Mouse (Mus musculus): ENCODE measurements around the gene H2-M10.5.
"Not testable (repeated sequence)": the region's sequence is repeated elsewhere in the genome, so short reads cannot be mapped to it uniquely, and the experiment has no call there.

The H2-M10.5 gene

DNA sequence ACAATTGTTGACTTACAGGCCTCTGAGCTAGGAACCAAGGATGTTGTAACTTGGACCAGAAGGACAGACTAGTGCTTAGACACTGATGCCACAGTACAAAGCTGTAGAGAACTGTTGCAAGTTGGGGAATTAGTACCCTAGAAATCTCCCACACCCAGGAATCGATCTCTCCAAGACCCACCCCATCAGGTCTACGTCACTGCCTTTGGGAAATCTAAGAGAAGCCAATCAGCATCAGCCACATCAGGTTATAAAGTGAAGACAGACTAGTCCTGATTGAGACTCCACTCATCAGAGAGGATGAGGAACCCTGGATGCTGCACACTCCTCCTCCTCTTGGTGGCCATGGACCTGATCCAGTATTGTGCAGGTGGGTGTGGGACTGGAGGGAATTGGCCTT, at the start of gene H2-M10.5:
H2-M10.5 (plus strand) TSS at position 301 of the 400 bp plus-strand sequence.
- in situ Hi-C loops (cut with MboI; ENCODE audit: low pct_unique_long_range_greater_than_20kb in 1 of 2, low sequenced_read_pairs in 2 of 2, unreplicated experiment in 1 of 2) = not testable (repeated sequence)

DNA sequence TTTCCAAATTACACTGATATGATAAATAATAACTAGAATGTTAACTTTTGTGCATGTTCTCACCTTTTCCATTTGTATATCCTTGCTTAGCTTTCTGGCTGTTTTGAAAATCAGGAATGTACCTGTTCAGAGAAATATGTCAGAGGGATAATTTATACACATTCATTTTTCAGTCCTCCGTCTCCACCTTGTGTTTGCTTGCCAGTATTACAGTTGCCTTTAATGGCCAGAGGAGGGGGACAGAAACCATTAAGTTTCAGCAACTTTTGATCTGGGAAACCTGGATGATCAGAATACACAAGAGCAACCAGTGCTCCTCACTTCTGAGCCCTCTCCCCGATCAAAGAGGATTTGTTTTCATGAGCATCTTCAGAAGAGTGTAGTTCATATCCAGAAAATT, 46.7 kb upstream of the H2-M10.5 start:
- in situ Hi-C loops (cut with MboI; ENCODE audit: low pct_unique_long_range_greater_than_20kb in 1 of 2, low sequenced_read_pairs in 2 of 2, unreplicated experiment in 1 of 2) = loop anchor here in 1 of 2 experiments (25.0 kb wide), 1 partner anchor 364 kb away; the partner anchor contains the start of gene H2-M10.3

DNA sequence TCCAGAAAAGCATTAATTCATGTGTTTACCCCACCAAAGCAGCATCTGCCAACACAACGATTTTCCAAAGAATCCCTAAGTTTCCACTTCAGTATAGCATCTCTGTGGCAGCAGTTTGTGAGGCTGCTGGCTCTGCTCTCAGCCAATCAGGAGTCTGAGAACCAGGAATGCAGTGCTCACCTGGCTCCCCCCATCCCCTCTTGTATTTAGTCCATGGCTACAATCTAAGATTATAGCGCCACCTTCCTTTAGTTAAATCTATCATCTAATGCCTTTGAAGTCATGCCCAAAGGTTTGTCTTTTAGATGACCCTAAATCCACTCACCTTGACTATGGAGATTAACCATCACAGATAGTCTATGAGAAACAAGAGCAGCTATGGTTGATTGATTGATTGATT, 8.9 kb upstream of the H2-M10.5 start:
- in situ Hi-C loops (cut with MboI; ENCODE audit: low pct_unique_long_range_greater_than_20kb in 1 of 2, low sequenced_read_pairs in 2 of 2, unreplicated experiment in 1 of 2) = no loop called here

DNA sequence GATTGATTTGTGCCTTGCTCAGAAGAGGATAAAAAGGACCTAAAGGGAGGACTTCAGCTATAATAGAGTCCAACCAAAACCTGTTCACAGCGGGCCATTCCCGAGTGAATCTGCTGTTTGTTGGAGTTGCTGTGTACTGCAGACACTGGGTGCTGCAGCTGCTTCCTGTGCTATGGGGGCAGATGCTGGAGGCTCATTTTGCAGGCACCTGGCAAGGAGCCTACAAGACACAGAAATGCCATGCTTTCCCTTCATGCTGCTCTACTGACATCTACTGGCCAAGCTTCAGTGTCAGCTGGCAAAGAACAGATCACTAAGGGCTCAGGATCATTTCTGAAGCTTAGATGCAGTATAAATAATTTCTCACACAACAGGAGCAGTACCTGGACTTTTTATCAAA, 8.5 kb upstream of the H2-M10.5 start:
- in situ Hi-C loops (cut with MboI; ENCODE audit: low pct_unique_long_range_greater_than_20kb in 1 of 2, low sequenced_read_pairs in 2 of 2, unreplicated experiment in 1 of 2) = not testable (repeated sequence)

DNA sequence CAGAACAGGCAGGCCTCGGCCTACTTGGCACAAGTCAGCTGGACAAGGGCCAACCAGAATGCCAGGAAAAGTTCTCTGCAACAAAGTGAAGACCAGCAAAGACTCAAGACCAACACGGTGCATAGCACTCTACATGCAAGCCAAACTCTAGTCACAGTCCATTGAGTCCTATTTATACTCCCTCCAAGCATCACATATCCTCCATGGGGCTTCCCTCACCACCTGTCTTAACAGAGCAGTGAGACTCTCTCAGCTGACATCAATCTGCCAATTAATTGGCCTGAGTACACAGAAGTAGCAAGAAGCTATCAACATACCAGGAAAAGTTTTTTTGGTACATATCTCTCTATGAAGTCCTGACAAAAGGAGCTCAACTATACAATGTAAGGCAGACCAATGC, 7.3 kb upstream of the H2-M10.5 start:
- in situ Hi-C loops (cut with MboI; ENCODE audit: low pct_unique_long_range_greater_than_20kb in 1 of 2, low sequenced_read_pairs in 2 of 2, unreplicated experiment in 1 of 2) = not testable (repeated sequence)

DNA sequence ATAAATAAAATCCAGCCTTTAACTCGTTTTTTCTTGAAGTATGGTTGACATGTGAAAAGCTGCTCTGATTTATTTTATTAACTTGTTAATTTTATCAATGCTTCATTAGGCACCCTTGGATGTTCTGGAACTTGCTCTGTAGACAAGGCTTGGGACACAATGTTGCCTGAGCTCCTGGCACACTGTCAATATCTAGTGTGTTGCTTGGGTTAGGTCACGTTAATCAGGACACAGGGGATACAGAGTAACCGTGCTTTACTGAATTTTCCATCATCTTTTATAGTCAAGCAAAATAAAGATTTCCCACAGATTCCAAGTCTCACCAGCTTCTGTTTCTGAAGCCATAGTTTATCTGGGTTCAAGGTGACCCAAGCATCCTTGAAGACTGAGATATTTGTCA, 8.8 kb downstream of the H2-M10.5 start:
- in situ Hi-C loops (cut with MboI; ENCODE audit: low pct_unique_long_range_greater_than_20kb in 1 of 2, low sequenced_read_pairs in 2 of 2, unreplicated experiment in 1 of 2) = loop anchor here in 1 of 2 experiments (25.0 kb wide), 1 partner anchor 419 kb away; the partner anchor contains the start of gene H2-M10.3

DNA sequence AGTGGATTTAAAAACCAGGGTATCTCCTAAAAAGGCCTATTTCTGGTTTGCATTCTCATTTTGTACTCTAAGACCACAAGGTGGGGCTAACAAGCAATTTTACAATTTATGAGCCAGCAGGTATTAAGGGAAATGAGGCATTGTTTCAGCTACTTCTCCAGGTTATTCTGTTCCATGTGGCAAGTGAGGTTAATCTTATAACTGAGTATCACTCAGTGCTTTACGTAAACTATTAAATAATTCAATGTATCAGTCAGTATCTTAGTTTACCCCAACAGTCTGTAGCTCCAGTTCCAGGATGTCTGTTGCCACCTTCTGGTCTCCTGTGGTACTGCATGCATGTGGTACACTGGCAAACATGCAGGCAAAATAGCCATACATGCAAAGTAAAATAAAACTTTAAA, 13.8 kb downstream of the H2-M10.5 start:
- in situ Hi-C loops (cut with MboI; ENCODE audit: low pct_unique_long_range_greater_than_20kb in 1 of 2, low sequenced_read_pairs in 2 of 2, unreplicated experiment in 1 of 2) = loop anchor here in 1 of 2 experiments (25.0 kb wide), 1 partner anchor 424 kb away; the partner anchor contains the start of gene H2-M10.3

DNA sequence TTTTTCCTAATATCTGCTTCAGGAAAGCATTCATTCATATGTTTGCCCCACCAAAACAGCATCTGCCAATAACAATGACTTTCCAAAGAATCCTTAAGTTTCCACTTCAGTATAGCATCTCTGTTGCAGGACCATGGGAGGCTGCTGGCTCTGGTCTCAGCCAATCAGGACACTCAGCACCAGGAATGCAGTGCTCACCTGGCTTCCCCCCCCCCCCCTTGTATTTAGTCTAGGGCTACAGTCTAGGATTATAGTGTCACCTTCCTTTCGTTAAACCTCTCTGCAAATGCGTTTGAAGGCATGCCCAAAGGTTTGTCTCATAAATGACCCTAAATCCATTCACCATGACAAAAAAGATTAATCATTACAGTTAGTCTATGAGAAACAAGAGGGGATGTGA, 15.6 kb downstream of the H2-M10.5 start:
- in situ Hi-C loops (cut with MboI; ENCODE audit: low pct_unique_long_range_greater_than_20kb in 1 of 2, low sequenced_read_pairs in 2 of 2, unreplicated experiment in 1 of 2) = loop anchor here in 1 of 2 experiments (25.0 kb wide), 1 partner anchor 426 kb away; the partner anchor contains the start of gene H2-M10.3

DNA sequence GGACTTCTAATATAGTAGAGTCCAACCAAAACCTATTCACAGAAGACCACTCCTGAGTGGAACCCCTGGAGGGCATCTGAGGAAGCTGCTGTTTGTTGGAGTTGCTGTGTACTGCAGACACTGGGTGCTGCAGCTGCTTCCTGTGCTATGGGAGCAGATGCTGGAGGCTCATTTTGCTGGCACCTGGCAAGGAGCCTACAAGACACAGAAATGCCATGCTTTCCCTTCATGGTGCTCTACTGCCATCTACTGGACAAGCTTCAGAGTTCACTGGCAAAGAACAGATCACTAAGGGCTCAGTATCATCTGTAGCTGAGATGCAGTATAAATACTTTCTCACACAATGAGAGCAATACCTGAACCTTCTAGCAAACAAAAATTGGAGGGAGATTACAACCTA, 16.1 kb downstream of the H2-M10.5 start:
- in situ Hi-C loops (cut with MboI; ENCODE audit: low pct_unique_long_range_greater_than_20kb in 1 of 2, low sequenced_read_pairs in 2 of 2, unreplicated experiment in 1 of 2) = loop anchor here in 1 of 2 experiments (25.0 kb wide), 1 partner anchor 426 kb away; the partner anchor contains the start of gene H2-M10.3

DNA sequence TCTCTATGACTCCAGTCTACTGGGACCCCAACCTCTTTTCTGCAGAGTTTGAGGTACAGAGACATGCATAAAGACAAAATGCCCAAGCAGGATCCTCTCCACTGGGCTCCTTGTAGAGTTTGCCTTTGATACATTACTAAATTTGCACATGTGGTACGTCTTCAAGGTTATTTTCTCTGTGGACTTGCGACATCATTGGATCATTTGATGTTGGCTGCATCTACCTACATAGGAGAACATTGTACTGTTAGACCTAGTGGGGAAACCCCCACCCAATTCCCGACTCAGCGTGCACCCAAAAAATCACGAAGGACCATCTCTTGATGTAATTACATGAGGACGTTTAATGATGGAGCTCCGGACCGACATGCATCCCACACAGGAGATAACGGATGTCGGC, 26.8 kb downstream of the H2-M10.5 start:
- in situ Hi-C loops (cut with MboI; ENCODE audit: low pct_unique_long_range_greater_than_20kb in 1 of 2, low sequenced_read_pairs in 2 of 2, unreplicated experiment in 1 of 2) = loop anchor here in 1 of 2 experiments (25.0 kb wide), 1 partner anchor 437 kb away; the partner anchor contains the start of gene H2-M10.3

DNA sequence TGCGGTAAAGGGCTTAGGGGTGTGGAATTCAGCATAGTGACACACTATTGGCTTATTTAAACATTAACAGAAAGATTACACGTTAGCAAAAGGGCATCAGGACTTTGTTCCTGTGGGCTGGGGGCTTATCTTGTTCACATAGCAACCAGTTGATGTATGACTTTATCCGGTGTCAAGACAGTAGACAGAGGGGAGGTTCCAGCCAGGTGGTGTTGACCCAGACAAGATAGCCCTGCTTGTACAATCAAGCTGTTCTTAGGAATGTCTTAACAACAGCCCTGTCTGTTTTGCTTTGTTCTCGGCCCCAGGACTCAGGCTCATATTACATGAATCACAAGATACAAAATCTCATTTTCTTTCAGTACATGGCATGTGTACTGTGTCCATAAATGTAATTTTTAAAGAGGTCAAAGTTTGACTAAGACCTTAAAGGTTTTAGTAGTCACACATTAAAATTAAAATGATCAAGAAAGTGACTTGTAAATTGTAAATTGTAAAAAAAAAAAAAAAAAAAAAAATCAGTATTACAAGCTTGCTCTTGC, 27.3 kb downstream of the H2-M10.5 start:
- in situ Hi-C loops (cut with MboI; ENCODE audit: low pct_unique_long_range_greater_than_20kb in 1 of 2, low sequenced_read_pairs in 2 of 2, unreplicated experiment in 1 of 2) = loop anchor here in 1 of 2 experiments (25.0 kb wide), 1 partner anchor 438 kb away; the partner anchor contains the start of gene H2-M10.3

DNA sequence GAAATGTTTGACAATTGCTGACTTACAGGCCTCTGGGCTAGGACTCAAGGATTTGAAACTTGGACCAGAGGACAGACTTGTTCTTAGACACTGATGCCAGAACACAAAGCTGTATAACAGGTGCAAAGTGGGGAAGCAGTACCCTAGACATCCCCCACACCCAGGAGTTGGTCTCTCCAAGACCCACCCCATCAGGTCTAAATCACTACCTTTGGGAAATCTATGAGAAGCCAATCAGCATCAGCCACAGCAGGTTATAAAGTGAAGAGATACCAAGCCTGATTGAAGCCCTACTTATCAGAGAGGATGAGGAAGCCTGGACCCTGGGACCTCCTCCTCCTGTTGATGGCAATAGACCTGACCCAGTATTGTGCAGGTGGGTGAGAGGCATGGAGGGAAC, 39.2 kb downstream of the H2-M10.5 start, which contains the start of gene H2-M10.6:
H2-M10.6 (plus strand) TSS at position 301 of the 400 bp plus-strand sequence.
- in situ Hi-C loops (cut with MboI; ENCODE audit: low pct_unique_long_range_greater_than_20kb in 1 of 2, low sequenced_read_pairs in 2 of 2, unreplicated experiment in 1 of 2) = no loop called here

DNA sequence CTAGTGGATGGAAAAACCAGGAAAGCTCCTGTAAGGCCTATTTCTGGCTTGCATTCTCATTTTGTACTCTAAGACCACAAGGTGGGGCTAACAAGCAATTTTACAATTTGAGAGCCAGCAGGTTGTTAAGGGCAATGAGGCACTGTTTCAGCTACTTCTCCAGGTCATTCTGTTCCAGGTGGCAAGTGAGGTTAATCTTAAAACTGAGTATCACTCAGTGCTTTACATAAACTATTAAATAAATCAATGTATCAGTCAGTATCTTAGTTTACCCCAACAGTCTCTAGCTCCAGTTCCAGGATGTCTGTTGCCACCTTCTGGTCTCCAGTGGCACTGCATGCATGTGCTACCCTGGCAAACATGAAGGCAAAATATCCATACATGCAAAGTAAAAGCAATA, 51.3 kb downstream of the H2-M10.5 start:
- in situ Hi-C loops (cut with MboI; ENCODE audit: low pct_unique_long_range_greater_than_20kb in 1 of 2, low sequenced_read_pairs in 2 of 2, unreplicated experiment in 1 of 2) = loop anchor here in 1 of 2 experiments (10.0 kb wide), 1 partner anchor 381 kb away; the partner anchor contains the start of gene Olfr94

DNA sequence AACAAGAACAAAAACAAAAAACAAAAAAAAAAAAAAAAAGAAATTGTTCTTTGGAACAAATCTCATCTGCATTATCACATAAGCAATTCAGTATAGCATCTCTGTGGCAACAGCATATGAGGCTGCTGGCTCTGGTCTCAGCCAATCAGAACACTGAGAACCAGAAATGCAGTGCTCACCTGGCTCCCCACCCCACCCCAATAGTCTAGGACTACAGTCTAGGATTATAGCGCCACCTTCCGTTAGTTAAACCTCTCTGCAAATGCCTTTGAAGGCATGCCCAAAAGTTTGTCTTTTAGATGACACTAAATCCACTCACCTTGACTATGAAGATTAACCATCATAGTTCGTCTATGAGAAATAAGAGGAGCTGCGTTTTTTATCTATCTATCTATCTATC, 52.8 kb downstream of the H2-M10.5 start:
- in situ Hi-C loops (cut with MboI; ENCODE audit: low pct_unique_long_range_greater_than_20kb in 1 of 2, low sequenced_read_pairs in 2 of 2, unreplicated experiment in 1 of 2) = loop anchor here in 1 of 2 experiments (10.0 kb wide), 1 partner anchor 379 kb away; the partner anchor contains the start of gene Olfr94
